Comparison of ENCODE assay signal across 13 mouse cellular contexts in the genomic region with DNA sequence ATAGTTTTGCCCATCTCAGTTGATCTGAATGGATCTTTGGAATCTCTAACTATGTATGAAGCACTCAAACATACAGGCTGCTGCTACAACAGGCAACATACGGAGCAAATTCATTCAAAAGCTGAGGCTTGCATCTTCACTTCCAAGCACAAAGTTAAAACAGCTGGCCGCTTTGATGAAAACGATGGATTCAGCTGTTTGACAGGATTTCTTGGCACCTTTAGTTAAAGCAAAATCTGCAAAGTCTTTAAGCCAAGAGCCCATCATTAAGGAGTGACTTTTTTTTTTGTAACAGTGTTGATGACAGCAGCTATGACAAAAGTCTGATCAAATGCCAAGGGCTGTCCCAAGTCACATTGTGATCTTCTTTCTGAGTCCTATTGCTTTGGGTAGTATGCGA.
DNase-seq lines count a peak whose midpoint lies in the region; ATAC-seq and TF ChIP-seq lines count a peak whose summit lies in the region.
"Had no signal": no experiment of that assay in that cellular context is flagged by ENCODE, and none has a peak within 500 bp of the region (broad histone marks: within the 10 kb centered on the region; RNA-seq: fewer than 3 reads in every experiment).

No protein-coding gene starts in this region.

- H3K27me3 ChIP-seq in forebrain, embryonic 15.5 days, result no peaks in the 10 kb centered on the region
- no peaks in the 10 kb centered on the region for H3K27me3 ChIP-seq in forebrain, embryonic 11.5 days (ENCODE audit: control insufficient read depth, insufficient read depth, low read length)
- no peaks in the 10 kb centered on the region for H3K27me3 ChIP-seq in lung, embryonic 14.5 days (ENCODE audit: insufficient read depth, low read length)
- no peaks in the 10 kb centered on the region for H3K27me3 ChIP-seq in midbrain, postnatal 0 days (ENCODE audit: insufficient read depth, low read length)
- H3K27me3 ChIP-seq in midbrain, embryonic 15.5 days (replicated peaks), result no peaks in the 10 kb centered on the region
- H3K27me3 ChIP-seq: heart, embryonic 13.5 days; hindbrain, embryonic 12.5 days had no signal

- H3K4me1 ChIP-seq in forebrain, embryonic 15.5 days, result no peaks in the 10 kb centered on the region
- H3K4me1 ChIP-seq in forebrain, embryonic 11.5 days (replicated peaks; ENCODE audit: control insufficient read depth, insufficient read depth, low read length), result no peaks in the 10 kb centered on the region
- no peaks in the 10 kb centered on the region for H3K4me1 ChIP-seq in lung, embryonic 14.5 days (ENCODE audit: insufficient read depth)
- no peaks in the 10 kb centered on the region for H3K4me1 ChIP-seq in midbrain, postnatal 0 days (ENCODE audit: insufficient read depth, low read length)
- H3K4me1 ChIP-seq in midbrain, embryonic 15.5 days, result no peaks in the 10 kb centered on the region
- H3K4me1 ChIP-seq: embryonic facial prominence, embryonic 13.5 days; heart, embryonic 13.5 days; hindbrain, embryonic 12.5 days had no signal

- ATAC-seq in forebrain, embryonic 15.5 days (replicated peaks), result 0 out of 2 replicates have a peak, but pooled peaks have one; percentile 11
- ATAC-seq in forebrain, embryonic 11.5 days (replicated peaks; ENCODE audit: low FRiP score), result no peak
- no peak for ATAC-seq in lung, embryonic 14.5 days (ENCODE audit: insufficient read depth)
- no peak for ATAC-seq in midbrain, postnatal 0 days (ENCODE audit: low FRiP score)
- no peak for ATAC-seq in midbrain, embryonic 15.5 days (replicated peaks)

- no peak overlapping the region for H3K4me2 ChIP-seq in forebrain, embryonic 15.5 days (replicated peaks)
- no peak overlapping the region for H3K4me2 ChIP-seq in forebrain, embryonic 11.5 days (ENCODE audit: low read depth, low read length, severe bottlenecking)
- H3K4me2 ChIP-seq in lung, embryonic 14.5 days, result no peak overlapping the region
- no peak overlapping the region for H3K4me2 ChIP-seq in midbrain, postnatal 0 days (ENCODE audit: low read depth, low read length, poor library complexity, severe bottlenecking)
- no peak overlapping the region for H3K4me2 ChIP-seq in midbrain, embryonic 15.5 days
- H3K4me2 ChIP-seq: embryonic facial prominence, embryonic 13.5 days; heart, embryonic 13.5 days; hindbrain, embryonic 12.5 days had no signal

- H3K9me3 ChIP-seq in forebrain, embryonic 15.5 days, result no peaks in the 10 kb centered on the region
- no peaks in the 10 kb centered on the region for H3K9me3 ChIP-seq in forebrain, embryonic 11.5 days (ENCODE audit: control insufficient read depth, low read length)
- no peaks in the 10 kb centered on the region for H3K9me3 ChIP-seq in lung, embryonic 14.5 days (ENCODE audit: low read depth, low read length)
- H3K9me3 ChIP-seq in midbrain, postnatal 0 days (ENCODE audit: low read length), result no peaks in the 10 kb centered on the region
- no peaks in the 10 kb centered on the region for H3K9me3 ChIP-seq in midbrain, embryonic 15.5 days
- H3K9me3 ChIP-seq: embryonic facial prominence, embryonic 13.5 days; heart, embryonic 13.5 days; hindbrain, embryonic 12.5 days had no signal

- H3K27ac ChIP-seq in forebrain, embryonic 15.5 days (replicated peaks), result no peak overlapping the region
- H3K27ac ChIP-seq in forebrain, embryonic 11.5 days (ENCODE audit: low read depth, low read length), result no peak overlapping the region
- no peak overlapping the region for H3K27ac ChIP-seq in lung, embryonic 14.5 days (ENCODE audit: low read depth)
- H3K27ac ChIP-seq in midbrain, postnatal 0 days (ENCODE audit: low read depth, low read length), result no peak overlapping the region
- no peak overlapping the region for H3K27ac ChIP-seq in midbrain, embryonic 15.5 days
- H3K27ac ChIP-seq: embryonic facial prominence, embryonic 13.5 days; heart, embryonic 13.5 days; hindbrain, embryonic 12.5 days had no signal

- no peaks in the 10 kb centered on the region for H3K36me3 ChIP-seq in forebrain, embryonic 15.5 days
- no peaks in the 10 kb centered on the region for H3K36me3 ChIP-seq in forebrain, embryonic 11.5 days (ENCODE audit: control insufficient read depth, insufficient read depth, low read length)
- H3K36me3 ChIP-seq in lung, embryonic 14.5 days (ENCODE audit: insufficient read depth), result no peaks in the 10 kb centered on the region
- no peaks in the 10 kb centered on the region for H3K36me3 ChIP-seq in midbrain, postnatal 0 days (ENCODE audit: insufficient read depth, low read length)
- H3K36me3 ChIP-seq in midbrain, embryonic 15.5 days (replicated peaks), result no peaks in the 10 kb centered on the region
- H3K36me3 ChIP-seq: embryonic facial prominence, embryonic 13.5 days; heart, embryonic 13.5 days; hindbrain, embryonic 12.5 days had no signal

- DNase-seq in forebrain, embryonic 11.5 days (ENCODE audit: low spot score), result no peak
- DNase-seq in lung, embryonic 14.5 days, result peak; percentile 65
- DNase-seq in lung, adult 18-20 months, result no peak
- DNase-seq in midbrain, postnatal 0 days (ENCODE audit: low spot score), result peak; percentile 3
- DNase-seq: adrenal gland, postnatal 25 days; gastrocnemius, postnatal 36 days; heart, adult 11 months; heart, postnatal 36 days had no signal

- no peak overlapping the region for H3K4me3 ChIP-seq in forebrain, embryonic 15.5 days
- H3K4me3 ChIP-seq in forebrain, embryonic 11.5 days (ENCODE audit: low read depth, low read length), result no peak overlapping the region
- H3K4me3 ChIP-seq in lung, embryonic 14.5 days (ENCODE audit: low read depth, low read length), result no peak overlapping the region
- no peak overlapping the region for H3K4me3 ChIP-seq in midbrain, postnatal 0 days (ENCODE audit: low read depth, low read length)
- no peak overlapping the region for H3K4me3 ChIP-seq in midbrain, embryonic 15.5 days
- H3K4me3 ChIP-seq: embryonic facial prominence, embryonic 13.5 days; heart, embryonic 13.5 days; hindbrain, embryonic 12.5 days had no signal

- H3K9ac ChIP-seq in forebrain, embryonic 15.5 days (replicated peaks), result no peak overlapping the region
- H3K9ac ChIP-seq in forebrain, embryonic 11.5 days (ENCODE audit: low read length), result no peak overlapping the region
- H3K9ac ChIP-seq in lung, embryonic 14.5 days, result no peak overlapping the region
- H3K9ac ChIP-seq in midbrain, postnatal 0 days (replicated peaks; ENCODE audit: low read length, poor library complexity, severe bottlenecking), result no peak overlapping the region
- no peak overlapping the region for H3K9ac ChIP-seq in midbrain, embryonic 15.5 days
- H3K9ac ChIP-seq: embryonic facial prominence, embryonic 13.5 days; heart, embryonic 13.5 days; hindbrain, embryonic 12.5 days had no signal

- no peak for TF ChIP-seq CTCF in lung, embryonic 14.5 days (IDR thresholded peaks at IDR 0.05; ENCODE audit: low read depth)
- TF ChIP-seq CTCF in midbrain, postnatal 0 days (IDR thresholded peaks at IDR 0.05), result no peak

- 63% methylated on average over 4 of the region's 4 CpGs for WGBS in forebrain, embryonic 15.5 days
- 81% methylated on average over 4 of the region's 4 CpGs for WGBS in forebrain, embryonic 11.5 days
- 54% methylated on average over 4 of the region's 4 CpGs for WGBS in lung, embryonic 14.5 days
- 73% methylated on average over 4 of the region's 4 CpGs for WGBS in midbrain, postnatal 0 days
- WGBS in midbrain, embryonic 15.5 days, result 73% methylated on average over 4 of the region's 4 CpGs

Comparison
In these comparisons a context has a peak if more than half of its experiments do, and no peak if none do; other contexts are left out.
1. DNase-seq: peak in lung, embryonic 14.5 days (single experiment) and midbrain, postnatal 0 days (single experiment); none in forebrain, embryonic 11.5 days (single experiment) and lung, adult 18-20 months (0 of 2).